ENCODE assay signal across 8 mouse cellular contexts in genomic region chr4:86885790-86886159, GRCm38 (mm10). TPM values are rescaled to one million over a fixed set of nuclear protein-coding genes. Genes with fewer than 3 reads are reported as not detected.
DNase-seq lines count a peak whose midpoint lies in the region; ATAC-seq lines count a peak whose summit lies in the region.

No protein-coding gene starts in this region.

- H3K36me3 ChIP-seq in forebrain, embryonic 11.5 days (ENCODE audit: control insufficient read depth, insufficient read depth, low read length), result no peaks in the 10 kb centered on the region
- no peaks in the 10 kb centered on the region for H3K36me3 ChIP-seq in limb, embryonic 12.5 days

- H3K4me1 ChIP-seq in forebrain, embryonic 11.5 days (replicated peaks; ENCODE audit: control insufficient read depth, insufficient read depth, low read length), result no peaks in the 10 kb centered on the region
- no peaks in the 10 kb centered on the region for H3K4me1 ChIP-seq in limb, embryonic 12.5 days (replicated peaks)

- H3K9ac ChIP-seq in forebrain, embryonic 11.5 days (ENCODE audit: low read length), result no peak overlapping the region
- no peak overlapping the region for H3K9ac ChIP-seq in limb, embryonic 12.5 days (replicated peaks)

- 60% methylated on average over 12 of the region's 12 CpGs for WGBS in forebrain, embryonic 11.5 days
- whole genome bisulfite sequencing in limb, embryonic 12.5 days, result 44% methylated on average over 12 of the region's 12 CpGs

- H3K27ac ChIP-seq in forebrain, embryonic 11.5 days (ENCODE audit: low read depth, low read length), result no peak overlapping the region
- no peak overlapping the region for H3K27ac ChIP-seq in limb, embryonic 12.5 days

- H3K27me3 ChIP-seq in forebrain, embryonic 11.5 days (ENCODE audit: control insufficient read depth, insufficient read depth, low read length), result no peaks in the 10 kb centered on the region
- 0 out of 2 replicates have a peak, but pooled peaks cover 3% of the 10 kb centered on the region for H3K27me3 ChIP-seq in limb, embryonic 12.5 days

- no peak for ATAC-seq in forebrain, embryonic 11.5 days (replicated peaks; ENCODE audit: low FRiP score)
- no peak for ATAC-seq in limb, embryonic 12.5 days (ENCODE audit: insufficient number of reproducible peaks, insufficient read depth, low FRiP score, low TSS enrichment, low read depth)
- ATAC-seq in monocyte, adult 5-6 weeks (replicated peaks; ENCODE audit: insufficient number of reproducible peaks, low FRiP score, low TSS enrichment, poor library complexity, severe bottlenecking), result 0 out of 2 replicates have a peak, but pooled peaks have one; percentile 14

- no peaks in the 10 kb centered on the region for H3K9me3 ChIP-seq in forebrain, embryonic 11.5 days (ENCODE audit: control insufficient read depth, low read length)
- no peaks in the 10 kb centered on the region for H3K9me3 ChIP-seq in limb, embryonic 12.5 days

- H3K4me3 ChIP-seq in forebrain, embryonic 11.5 days (ENCODE audit: low read depth, low read length), result 0 out of 2 replicates have a peak overlapping the region, but pooled peaks have one; percentile 4
- H3K4me3 ChIP-seq in limb, embryonic 12.5 days (replicated peaks), result peak overlapping the region; percentile 27

- peak overlapping the region; percentile 22; the same call in 1 of the 2 replicates for H3K4me2 ChIP-seq in forebrain, embryonic 11.5 days (ENCODE audit: low read depth, low read length, severe bottlenecking)
- peak overlapping the region; percentile 53 for H3K4me2 ChIP-seq in limb, embryonic 12.5 days

- DNase-seq in spleen, adult 12 weeks (ENCODE audit: low spot score), result peak; percentile 8
- no peak for DNase-seq in spleen, postnatal 4 days (ENCODE audit: low spot score in 2 of 2)
- DNase-seq in forebrain, embryonic 11.5 days (ENCODE audit: low spot score), result no peak
- no peak for DNase-seq in right cerebral cortex, postnatal 36 days (ENCODE audit: low spot score in 2 of 2)
- no peak for DNase-seq in left cerebral cortex, adult 18-20 months (ENCODE audit: low spot score in 2 of 2)
- DNase-seq in layer of hippocampus, postnatal 10 days (ENCODE audit: low spot score in 2 of 2), result no peak

RNA-seq across cellular contexts. Expression of gene Acer2, which starts 11.6 kb away (rescaled TPM):
- 8.4 and 8.7 TPM in 2 replicates for polyA plus RNA-seq in forebrain, embryonic 11.5 days (2014; fragmentation: Nextera tagmentation; extraction: Ambion mirVana)
- 19.7 and 19.8 TPM in 2 replicates for polyA plus RNA-seq in limb, embryonic 12.5 days (2016; fragmentation: Nextera tagmentation; extraction: Ambion mirVana)
- 0.64 to 5.0 TPM (median 1.8 TPM) in 3 replicates for total RNA-seq in monocyte, adult 5-6 weeks (2017)
- total RNA-seq in left cerebral cortex, adult 18-20 months (2021), result 1 to 10 TPM; 4.4 to 9.5 TPM
- total RNA-seq in layer of hippocampus, postnatal 10 days (2021), result 1 to 10 TPM; 2.5 to 3.0 TPM

RNA-seq across cellular contexts. Expression of gene Rps6, which starts 28.6 kb away (rescaled TPM):
- polyA plus RNA-seq in forebrain, embryonic 11.5 days (2014; fragmentation: Nextera tagmentation; extraction: Ambion mirVana), result 636 and 656 TPM in 2 replicates
- polyA plus RNA-seq in limb, embryonic 12.5 days (2016; fragmentation: Nextera tagmentation; extraction: Ambion mirVana), result 686 and 699 TPM in 2 replicates
- 692 to 1,143 TPM (median 1,088 TPM) in 3 replicates for total RNA-seq in monocyte, adult 5-6 weeks (2017)
- total RNA-seq in left cerebral cortex, adult 18-20 months (2021), result 100 to 1,000 TPM; 437 to 446 TPM
- 100 to 1,000 TPM; 434 to 447 TPM for total RNA-seq in layer of hippocampus, postnatal 10 days (2021)
